Mouse (Mus musculus): Measurements from ENCODE around the gene St5. TPM values are rescaled to one million over a fixed set of nuclear protein-coding genes. Genes with fewer than 3 reads are reported as not detected.

St5 gene
- polyA plus RNA-seq, 1 experiment = 1.0 TPM

DNA sequence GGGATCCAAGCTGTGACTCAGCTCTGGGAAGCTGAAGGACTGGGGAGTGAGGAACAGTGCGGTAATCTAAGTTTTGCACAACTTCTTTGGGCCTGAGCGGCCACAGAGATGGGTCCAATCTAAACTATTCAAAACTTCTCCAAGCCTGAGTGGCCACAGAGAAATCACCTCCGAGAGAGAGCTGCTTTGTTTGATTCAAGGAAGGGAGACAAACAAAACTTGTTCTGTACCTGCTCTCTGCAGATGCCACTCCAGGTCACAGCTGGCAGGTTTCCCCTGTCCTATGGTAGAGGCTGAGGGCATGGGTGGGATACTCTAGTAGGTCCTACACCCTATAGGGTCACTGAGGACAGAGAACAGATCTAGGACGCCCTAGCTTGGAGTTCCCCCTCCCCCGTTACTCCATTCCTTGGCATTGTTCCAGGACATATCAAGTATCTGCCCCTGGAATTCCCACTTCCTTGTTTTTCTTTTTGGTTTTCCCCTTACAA is 89.8 kb downstream of the St5 start:
- H3K27ac ChIP-seq (ENCODE audit: insufficient read depth, low read depth, low read length) = no peak overlapping the region

DNA sequence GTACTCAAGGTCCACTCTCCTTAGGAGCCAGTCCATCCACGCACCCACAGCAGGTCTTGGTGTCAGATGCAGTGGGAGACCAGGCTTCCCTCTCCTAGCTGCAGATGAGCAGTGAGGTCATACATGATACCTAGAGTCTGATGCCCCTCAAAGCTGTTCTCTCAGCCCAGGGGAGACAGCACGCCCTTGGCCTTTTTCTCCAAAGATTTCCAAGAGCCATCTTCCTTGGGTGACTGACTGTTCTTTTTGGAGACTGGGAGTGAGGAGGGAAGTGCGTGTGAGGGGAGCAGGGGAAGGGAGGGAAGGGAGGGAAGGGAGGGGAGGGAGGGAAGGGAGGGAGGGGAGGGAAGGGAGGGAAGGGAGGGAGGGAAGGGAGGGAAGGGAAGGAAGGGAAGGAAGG is 90.4 kb downstream of the St5 start:
- H3K27ac ChIP-seq (ENCODE audit: insufficient read depth, low read depth, low read length) = no peak overlapping the region
- peaks cover 17% of the 10 kb centered on the region for H3K4me1 ChIP-seq (ENCODE audit: control insufficient read depth, insufficient read depth, low read length)
- TF ChIP-seq CTCF (IDR thresholded peaks at IDR 0.05; ENCODE audit: low read depth, low read length) (no peak), POLR2A (IDR thresholded peaks at IDR 0.05; ENCODE audit: borderline replicate concordance, low read depth, low read length) (no peak)
- H3K4me3 ChIP-seq (ENCODE audit: insufficient read depth, low read length) = no peak overlapping the region

More for the DNA sequence above, 89.8 kb downstream of the St5 start:
- H3K4me1 ChIP-seq (ENCODE audit: control insufficient read depth, insufficient read depth, low read length) = peaks cover 18% of the 10 kb centered on the region
- no peak overlapping the region for H3K4me3 ChIP-seq (ENCODE audit: insufficient read depth, low read length)
- TF ChIP-seq POLR2A (IDR thresholded peaks at IDR 0.05; ENCODE audit: borderline replicate concordance, low read depth, low read length) (no peak), CTCF (IDR thresholded peaks at IDR 0.05; ENCODE audit: low read depth, low read length) (no peak)

DNA sequence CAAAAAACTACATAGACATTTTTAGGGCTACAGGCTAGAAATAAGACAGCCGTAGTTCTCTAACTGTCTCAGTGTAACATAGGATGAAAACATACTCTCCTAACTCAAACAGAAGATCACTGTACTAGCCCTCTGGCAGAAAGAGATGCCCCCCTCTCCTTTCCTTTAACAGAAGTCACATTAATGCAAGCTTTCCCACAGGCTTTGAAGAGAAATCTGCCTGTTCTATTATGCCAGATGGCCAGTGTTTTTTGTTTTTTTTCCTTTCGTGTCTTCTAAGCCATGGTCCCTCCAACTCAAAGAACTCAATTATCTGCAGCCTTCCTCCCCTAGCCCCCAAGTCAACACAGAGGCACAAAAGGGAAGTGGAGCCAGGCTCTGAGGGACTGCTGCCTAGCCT is 90.9 kb downstream of the St5 start:
- TF ChIP-seq POLR2A (IDR thresholded peaks at IDR 0.05; ENCODE audit: borderline replicate concordance, low read depth, low read length) = no peak
- no peak for TF ChIP-seq CTCF (IDR thresholded peaks at IDR 0.05; ENCODE audit: low read depth, low read length)
- Histone ChIP-seq H3K4me3 (ENCODE audit: insufficient read depth, low read length) (no peak overlapping the region), H3K27ac (ENCODE audit: insufficient read depth, low read depth, low read length) (no peak overlapping the region), H3K4me1 (ENCODE audit: control insufficient read depth, insufficient read depth, low read length) (peaks cover 14% of the 10 kb centered on the region)

DNA sequence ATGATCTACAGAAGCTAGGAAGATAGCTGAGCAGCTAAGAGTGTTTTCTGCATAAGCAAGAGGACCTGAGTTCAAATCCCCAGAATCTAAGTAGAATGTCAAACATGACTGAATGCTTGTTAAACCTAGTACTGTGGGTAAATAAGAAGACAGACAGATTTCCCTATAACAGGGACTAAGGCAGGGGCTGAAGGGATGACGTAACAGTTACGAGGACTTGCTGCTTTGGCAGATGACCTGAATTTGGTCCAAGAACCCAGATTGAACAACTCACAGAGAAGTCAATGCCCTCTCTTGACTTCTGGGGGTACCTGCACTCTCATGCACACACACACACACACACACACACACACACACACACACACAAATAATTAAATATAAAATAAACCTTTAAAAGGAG is 93.1 kb downstream of the St5 start:
- Histone ChIP-seq H3K4me3 (ENCODE audit: insufficient read depth, low read length) (no peak overlapping the region), H3K4me1 (ENCODE audit: control insufficient read depth, insufficient read depth, low read length) (peaks cover 14% of the 10 kb centered on the region), H3K27ac (ENCODE audit: insufficient read depth, low read depth, low read length) (no peak overlapping the region)
- TF ChIP-seq POLR2A (IDR thresholded peaks at IDR 0.05; ENCODE audit: borderline replicate concordance, low read depth, low read length) (no peak), CTCF (IDR thresholded peaks at IDR 0.05; ENCODE audit: low read depth, low read length) (no peak)

DNA sequence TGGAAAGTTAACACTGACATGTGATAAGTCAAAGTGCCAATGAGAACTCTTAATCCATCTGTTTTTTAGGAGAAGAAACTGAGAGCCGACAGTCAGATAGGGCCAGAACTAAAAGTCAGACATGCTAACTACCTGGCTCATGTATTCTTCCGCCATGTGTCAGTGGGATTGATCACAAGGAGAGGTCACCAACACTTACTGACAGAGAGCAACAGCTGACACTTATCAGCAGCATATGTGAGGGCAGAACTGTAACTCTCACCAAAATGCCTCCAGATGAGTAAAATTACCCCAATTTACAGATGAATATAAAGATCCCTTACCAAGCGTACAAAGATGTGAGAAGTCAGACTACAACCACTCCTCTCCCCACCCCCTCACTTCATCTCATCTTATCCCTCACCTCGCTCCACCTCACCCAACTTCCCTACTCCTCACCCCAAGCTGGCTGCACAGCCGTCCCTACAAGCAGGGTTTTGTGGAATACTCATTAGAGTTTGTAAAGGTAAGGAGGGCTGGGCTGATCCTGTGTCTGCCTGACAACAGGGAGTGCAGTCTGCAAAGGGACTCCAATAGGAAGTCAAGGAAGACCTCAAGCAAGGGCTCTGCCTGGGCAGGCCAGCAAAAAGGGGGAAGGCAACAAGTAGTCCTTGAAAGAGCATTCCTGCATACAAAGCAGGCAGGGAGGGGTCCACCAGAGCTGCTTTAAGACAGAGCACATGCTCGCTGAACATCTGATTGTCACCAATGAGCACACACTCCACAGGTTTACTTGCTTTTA is 93.7 kb downstream of the St5 start:
- H3K27ac ChIP-seq (ENCODE audit: insufficient read depth, low read depth, low read length) = no peak overlapping the region
- no peak for TF ChIP-seq POLR2A (IDR thresholded peaks at IDR 0.05; ENCODE audit: borderline replicate concordance, low read depth, low read length)
- no peak for TF ChIP-seq CTCF (IDR thresholded peaks at IDR 0.05; ENCODE audit: low read depth, low read length)
- no peak overlapping the region for H3K4me3 ChIP-seq (ENCODE audit: insufficient read depth, low read length)
- peaks cover 14% of the 10 kb centered on the region for H3K4me1 ChIP-seq (ENCODE audit: control insufficient read depth, insufficient read depth, low read length)

DNA sequence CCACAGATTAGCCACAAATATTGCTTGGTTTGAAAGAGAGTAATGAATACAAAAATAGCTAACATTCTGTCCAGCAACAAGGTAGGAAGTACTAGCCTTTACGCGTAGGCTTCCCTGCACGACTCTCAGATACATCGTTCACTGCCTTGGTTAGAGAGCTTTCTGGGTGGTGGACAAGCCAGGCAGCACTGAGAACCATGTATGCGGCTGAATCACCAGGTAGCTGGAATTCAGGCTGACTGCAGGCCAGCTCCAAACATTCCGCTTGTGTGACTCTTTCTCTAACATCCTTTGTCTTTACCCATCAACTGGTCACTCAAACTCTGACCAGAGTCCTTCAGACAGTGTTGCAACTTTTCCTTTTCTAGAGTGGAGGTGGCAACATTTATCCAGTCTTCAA is 94.6 kb downstream of the St5 start:
- Histone ChIP-seq H3K4me1 (ENCODE audit: control insufficient read depth, insufficient read depth, low read length) (peaks cover 9% of the 10 kb centered on the region), H3K27ac (ENCODE audit: insufficient read depth, low read depth, low read length) (no peak overlapping the region), H3K4me3 (ENCODE audit: insufficient read depth, low read length) (no peak overlapping the region)
- TF ChIP-seq CTCF (IDR thresholded peaks at IDR 0.05; ENCODE audit: low read depth, low read length) = no peak

DNA sequence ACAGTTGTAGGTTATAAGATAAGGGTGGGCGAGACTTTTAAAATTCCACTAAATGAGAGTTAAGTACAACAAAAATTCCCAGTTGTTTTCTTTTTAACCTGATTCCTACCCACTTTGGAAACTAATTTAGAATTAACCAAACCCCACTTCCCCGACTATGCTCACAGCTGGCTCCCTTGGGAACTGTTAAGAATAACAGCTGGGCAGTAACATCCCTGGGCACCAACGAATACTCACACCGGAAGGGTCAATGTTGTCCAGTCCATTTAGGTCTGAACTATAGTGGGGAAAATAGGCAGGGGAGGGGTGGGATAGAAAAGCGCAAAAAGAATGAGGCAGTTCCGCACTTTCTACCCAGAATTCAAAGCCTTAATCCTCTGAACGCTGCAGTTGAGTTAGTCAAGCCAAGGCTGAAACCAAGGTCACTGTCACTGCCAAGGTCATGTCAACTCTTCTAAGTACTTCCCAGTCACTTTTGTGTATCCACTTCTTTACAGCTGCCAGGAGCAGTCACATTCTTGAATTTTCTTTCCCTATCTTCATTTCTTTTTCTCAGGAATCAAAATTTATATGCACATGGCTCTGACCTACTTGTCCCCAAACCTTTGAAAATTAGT is 96.3 kb downstream of the St5 start:
- H3K4me1 ChIP-seq (ENCODE audit: control insufficient read depth, insufficient read depth, low read length) = 0 out of 2 replicates have a peak, but pooled peaks cover 2% of the 10 kb centered on the region
- TF ChIP-seq CTCF (IDR thresholded peaks at IDR 0.05; ENCODE audit: low read depth, low read length) (no peak), POLR2A (IDR thresholded peaks at IDR 0.05; ENCODE audit: borderline replicate concordance, low read depth, low read length) (no peak)
- no peak overlapping the region for H3K27ac ChIP-seq (ENCODE audit: insufficient read depth, low read depth, low read length)
- H3K4me3 ChIP-seq (ENCODE audit: insufficient read depth, low read length) = no peak overlapping the region

DNA sequence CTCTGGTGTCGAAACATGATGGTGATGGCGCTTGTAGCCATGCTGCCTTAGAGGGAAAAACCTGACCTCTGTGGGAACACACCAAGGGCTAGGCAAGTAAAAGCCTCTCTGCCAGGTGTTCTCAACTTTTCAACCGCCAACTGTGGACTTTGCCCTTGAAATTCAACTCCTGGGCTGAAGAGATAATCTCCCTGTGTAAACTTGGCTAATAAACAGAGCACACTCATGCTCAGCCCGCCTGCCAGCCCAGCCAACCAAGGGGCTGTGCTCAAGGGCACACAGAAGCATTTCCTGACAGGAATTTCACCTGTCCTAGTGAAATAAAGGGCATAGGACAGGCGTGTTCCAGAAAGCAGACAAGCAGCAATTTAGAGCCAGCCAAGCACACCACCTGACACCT is 100.8 kb downstream of the St5 start:
- Histone ChIP-seq H3K27ac (ENCODE audit: insufficient read depth, low read depth, low read length) (no peak overlapping the region), H3K4me3 (ENCODE audit: insufficient read depth, low read length) (no peak overlapping the region)

DNA sequence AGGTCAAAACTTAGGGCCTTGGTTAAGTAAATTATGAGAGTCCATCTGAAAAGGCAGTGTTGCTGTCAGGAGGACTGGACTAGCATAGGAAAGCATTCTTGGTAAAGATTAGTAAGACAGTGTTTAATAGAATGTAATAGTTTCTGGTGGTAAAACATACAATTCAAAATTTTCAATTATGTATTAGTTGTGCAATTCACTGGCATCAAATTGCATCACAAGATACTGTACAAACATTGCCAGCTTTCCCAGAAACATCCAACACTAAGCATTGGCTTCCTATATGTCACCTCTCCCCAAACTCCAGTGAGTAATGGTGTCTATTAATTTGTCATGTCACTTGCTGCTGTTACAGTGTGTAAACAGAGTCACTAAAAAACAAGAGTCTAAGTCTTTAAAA is 101.4 kb downstream of the St5 start:
- Histone ChIP-seq H3K27ac (ENCODE audit: insufficient read depth, low read depth, low read length) (no peak overlapping the region), H3K4me3 (ENCODE audit: insufficient read depth, low read length) (no peak overlapping the region), H3K4me1 (ENCODE audit: control insufficient read depth, insufficient read depth, low read length) (no peaks in the 10 kb centered on the region)
- TF ChIP-seq CTCF (IDR thresholded peaks at IDR 0.05; ENCODE audit: low read depth, low read length) = no peak
- no peak for TF ChIP-seq POLR2A (IDR thresholded peaks at IDR 0.05; ENCODE audit: borderline replicate concordance, low read depth, low read length)

More for the DNA sequence above, 100.8 kb downstream of the St5 start:
- TF ChIP-seq CTCF (IDR thresholded peaks at IDR 0.05; ENCODE audit: low read depth, low read length) (no peak), POLR2A (IDR thresholded peaks at IDR 0.05; ENCODE audit: borderline replicate concordance, low read depth, low read length) (no peak)
- H3K4me1 ChIP-seq (ENCODE audit: control insufficient read depth, insufficient read depth, low read length) = no peaks in the 10 kb centered on the region

DNA sequence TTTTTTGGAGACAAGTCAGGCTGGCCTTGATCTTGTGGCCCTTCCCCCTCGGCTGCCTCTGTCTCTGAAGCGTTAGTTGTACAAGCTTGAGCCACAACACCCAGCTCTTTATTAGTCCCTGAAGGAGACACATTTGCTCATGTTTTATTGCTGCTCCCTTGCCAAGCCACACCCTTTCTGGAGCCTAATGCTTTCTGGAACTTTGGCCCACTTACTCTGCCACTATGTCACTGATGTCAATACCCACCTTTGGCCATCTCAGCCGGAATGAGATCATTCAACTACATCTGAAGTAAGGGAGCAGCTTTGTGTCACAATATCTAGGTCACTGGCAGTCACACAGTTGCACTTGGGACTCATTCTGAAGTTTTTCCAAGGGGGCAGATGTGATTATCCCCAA is 102.7 kb downstream of the St5 start:
- Histone ChIP-seq H3K27ac (ENCODE audit: insufficient read depth, low read depth, low read length) (no peak overlapping the region), H3K4me1 (ENCODE audit: control insufficient read depth, insufficient read depth, low read length) (no peaks in the 10 kb centered on the region), H3K4me3 (ENCODE audit: insufficient read depth, low read length) (no peak overlapping the region)
- TF ChIP-seq CTCF (IDR thresholded peaks at IDR 0.05; ENCODE audit: low read depth, low read length) = no peak
- no peak for TF ChIP-seq POLR2A (IDR thresholded peaks at IDR 0.05; ENCODE audit: borderline replicate concordance, low read depth, low read length)

Data from bone marrow macrophage, adult 2 months (primary cell).